Mouse (Mus musculus) 3T3-L1 (cell line): ENCODE results near the gene Cxcl14.

Experiments used
- DNase-seq: peaks from one replicate; pipeline ENCODE4 v3.0.0-alpha.2; 2015; ENCODE audit warnings: low read depth, low spot score

Cxcl14 gene

DNA sequence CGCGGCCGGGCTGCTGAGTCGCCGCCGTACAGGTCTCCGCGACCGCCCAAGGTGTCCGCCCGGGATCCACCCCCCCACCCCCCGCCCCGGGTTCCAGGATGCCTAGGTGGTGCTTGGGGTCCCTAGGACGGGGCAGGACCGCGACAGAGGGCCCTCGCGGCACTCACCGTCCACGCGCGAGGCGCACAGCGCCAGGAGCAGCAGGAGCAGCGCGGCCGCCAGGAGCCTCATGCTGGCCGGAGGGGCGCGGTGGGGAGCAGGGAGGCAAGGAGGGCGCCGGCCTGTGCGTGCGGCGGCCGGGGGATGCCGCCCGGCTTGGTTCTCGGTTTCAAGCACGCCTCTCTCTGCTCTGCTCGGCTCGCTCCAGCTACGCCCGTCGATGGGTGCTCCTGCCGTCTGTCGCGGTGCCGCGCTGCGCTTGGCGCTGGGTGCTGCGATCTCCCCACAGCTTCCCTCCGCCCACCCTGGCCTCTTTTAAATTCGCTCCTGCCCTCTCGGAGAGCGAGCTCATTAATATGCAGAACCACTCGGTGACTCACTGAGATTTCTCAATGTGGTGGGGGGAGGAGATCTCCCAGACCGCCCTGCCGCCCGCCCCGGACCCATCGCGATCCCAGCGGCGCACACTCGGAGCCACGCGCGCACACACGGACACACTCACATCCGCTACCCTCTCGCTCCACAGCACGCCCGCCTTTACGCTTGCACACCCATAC, at the start of gene Cxcl14:
TSS of gene Cxcl14 (minus strand) at position 609 of the 716 bp plus-strand sequence.
- no peak for DNase-seq

DNA sequence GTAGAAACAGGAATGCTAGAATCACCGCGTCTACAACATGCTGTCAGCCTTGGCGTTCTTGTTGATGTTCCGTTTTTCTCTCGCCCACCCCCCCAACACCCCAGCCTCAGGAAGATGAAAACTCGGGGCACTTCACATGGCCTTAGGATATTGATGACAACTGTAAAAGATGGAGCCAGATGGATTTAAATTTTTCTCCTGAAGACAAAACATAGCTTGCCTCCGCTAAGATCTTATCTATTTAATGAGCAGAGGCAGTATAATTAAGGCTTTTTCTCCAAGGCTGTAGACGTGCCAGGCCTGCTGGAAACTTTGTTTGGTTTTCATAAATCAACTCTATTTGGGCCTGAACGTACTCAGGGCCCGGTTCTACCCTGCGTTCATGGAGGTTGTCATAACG, 48.0 kb upstream of the Cxcl14 start:
- DNase-seq = no peak

DNA sequence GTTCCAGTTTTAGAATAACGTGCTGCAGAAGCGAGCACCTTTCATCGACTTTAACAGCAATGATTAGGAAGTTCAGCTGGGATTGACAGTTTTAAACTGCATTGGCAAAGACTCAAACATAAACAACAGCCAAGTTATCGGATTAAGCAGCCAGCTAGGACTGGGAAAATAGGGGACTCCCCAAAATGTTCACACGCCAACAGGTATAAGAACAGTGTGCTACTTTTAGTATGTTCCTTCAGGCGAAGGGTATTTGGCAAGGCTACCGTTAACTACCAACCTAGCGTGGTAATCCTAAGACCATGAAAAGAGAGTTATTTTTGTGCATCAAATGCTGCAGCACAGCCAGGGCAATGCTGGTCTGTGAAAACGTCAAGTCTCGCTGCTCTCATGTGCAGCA, 46.1 kb upstream of the Cxcl14 start:
- DNase-seq = no peak

DNA sequence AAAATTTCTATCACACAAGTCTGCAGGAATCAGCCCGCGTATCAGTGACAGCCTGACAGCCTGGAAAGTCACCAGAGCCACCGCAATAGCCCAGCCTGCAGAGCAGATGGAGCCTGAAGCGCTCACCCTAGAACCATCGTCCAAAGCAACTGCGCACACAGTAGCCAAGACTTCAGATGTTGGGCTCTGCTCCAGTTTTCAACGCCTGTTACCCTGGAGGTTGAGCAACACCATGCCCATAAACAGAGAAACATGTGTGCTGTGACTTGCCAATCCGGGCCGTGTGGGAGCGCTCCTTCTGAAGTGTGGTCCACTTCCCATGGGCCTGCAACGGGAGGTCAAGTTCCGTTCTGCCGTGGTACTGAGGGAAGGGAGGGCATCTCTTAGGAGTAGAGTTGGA, 44.2 kb upstream of the Cxcl14 start:
- DNase-seq = no peak

- no peak for DNase-seq
Measured at GRCm38 (mm10) chr13:56339816-56340215, 43.5 kb upstream of the Cxcl14 start.

- no peak for DNase-seq
Measured at GRCm38 (mm10) chr13:56336982-56337381, 40.6 kb upstream of the Cxcl14 start.

DNA sequence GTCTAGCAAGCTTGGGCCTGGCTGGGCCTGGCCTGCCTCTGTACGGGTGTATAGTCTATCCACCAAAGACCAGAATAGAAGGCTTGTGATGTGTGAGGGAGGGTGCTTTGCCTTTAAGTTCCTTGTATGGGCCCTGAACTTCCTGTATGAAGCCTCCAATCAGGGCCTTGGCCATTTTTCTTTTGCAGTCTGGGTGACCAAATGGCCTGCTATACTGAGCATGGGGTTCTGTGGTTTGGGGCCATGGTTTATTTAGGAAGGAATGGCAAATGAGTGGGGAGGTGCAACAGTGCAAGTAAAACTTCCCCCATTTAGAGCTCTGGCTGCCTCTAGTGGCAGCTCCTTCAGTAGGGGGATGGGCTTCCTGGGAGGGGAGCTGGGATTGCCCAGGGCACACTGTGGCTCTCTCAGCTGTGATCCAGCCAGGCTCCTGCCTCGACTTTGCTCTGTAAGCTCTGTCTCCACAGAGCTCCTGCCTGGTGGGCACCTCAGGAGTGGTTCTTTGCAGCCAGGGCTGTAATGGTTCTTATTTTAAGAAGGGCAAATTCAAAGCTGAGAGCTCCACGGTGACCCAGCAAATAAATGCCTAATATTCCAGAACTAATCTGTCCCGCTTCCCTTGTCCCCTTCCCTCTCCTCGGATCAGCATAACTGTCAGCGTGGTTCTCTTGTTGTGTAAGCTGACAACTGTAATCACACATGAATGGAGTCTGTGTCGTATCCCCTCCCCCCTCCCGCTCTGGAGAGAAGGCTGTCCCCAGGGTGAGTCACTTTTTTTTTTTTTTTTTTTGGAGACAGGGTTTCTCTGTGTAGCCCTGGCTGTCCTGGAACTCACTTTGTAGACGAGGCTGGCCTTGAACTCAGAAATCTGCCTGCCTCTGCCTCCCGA, 38.7 kb upstream of the Cxcl14 start:
- no peak for DNase-seq

DNA sequence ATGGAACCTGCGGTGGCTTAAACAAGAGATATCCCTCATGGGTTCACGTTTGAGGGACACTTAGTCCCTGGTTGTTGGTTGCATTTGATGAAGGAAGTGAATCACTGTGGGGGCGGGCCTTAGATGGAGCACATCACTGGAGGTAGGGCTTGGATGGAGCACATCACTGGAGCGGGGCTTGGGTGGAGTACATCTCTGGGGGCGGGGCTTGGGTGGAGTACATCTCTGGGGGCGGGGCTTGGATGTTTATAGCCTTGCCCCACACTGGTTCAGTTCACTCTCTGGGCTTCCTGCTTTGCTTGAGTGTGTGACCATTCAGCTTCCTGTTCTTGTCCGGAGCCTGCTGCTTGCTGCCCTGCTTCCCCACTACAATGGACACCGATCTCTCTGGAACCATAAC, 37.9 kb upstream of the Cxcl14 start:
- no peak for DNase-seq

DNA sequence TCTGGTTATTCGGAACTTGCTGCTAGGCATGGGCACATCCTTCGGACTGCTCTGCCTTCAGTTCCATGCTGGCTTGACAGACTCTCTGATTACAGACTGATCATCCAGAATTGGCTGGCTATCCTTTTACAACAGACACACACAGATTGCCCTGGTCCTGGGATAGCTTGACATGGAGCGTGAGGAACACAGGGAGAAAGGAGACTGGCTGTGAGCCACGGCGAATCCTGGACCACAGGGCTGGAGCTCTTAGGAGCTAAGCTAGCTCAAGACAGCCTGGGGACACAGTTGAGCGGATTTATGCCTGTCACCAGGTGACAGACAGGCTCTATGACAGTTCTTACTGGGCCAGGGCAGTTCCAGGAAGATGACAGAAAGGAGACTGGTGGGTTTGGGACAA, 36.0 kb upstream of the Cxcl14 start:
- no peak for DNase-seq

GRCm38 (mm10) chr13:56330603-56331455, 34.5 kb upstream of the Cxcl14 start:
- no peak for DNase-seq

GRCm38 (mm10) chr13:56329769-56330168, 33.4 kb upstream of the Cxcl14 start:
- DNase-seq = no peak

GRCm38 (mm10) chr13:56329165-56329564, 32.8 kb upstream of the Cxcl14 start:
- DNase-seq = peak; percentile 27

DNA sequence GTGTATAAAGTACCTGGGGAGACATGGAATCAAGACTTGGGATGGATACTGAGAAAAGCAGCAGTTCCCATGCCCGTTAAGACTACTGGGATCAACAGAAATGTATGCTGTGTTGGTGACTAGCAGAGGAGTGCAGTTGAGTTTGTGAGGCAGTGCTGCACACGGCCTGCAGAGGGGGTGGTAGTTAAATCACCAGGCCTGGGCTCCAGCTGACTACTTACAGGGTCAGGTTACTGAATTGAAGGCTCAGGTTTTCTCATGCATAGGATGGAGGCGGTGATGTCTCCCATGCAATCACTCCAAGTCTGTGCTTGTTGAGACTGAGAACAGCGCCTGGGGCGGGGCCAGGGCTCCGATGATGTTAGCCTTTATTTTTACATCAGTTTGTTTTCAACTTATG, 31.4 kb upstream of the Cxcl14 start:
- DNase-seq = peak; percentile 29

DNA sequence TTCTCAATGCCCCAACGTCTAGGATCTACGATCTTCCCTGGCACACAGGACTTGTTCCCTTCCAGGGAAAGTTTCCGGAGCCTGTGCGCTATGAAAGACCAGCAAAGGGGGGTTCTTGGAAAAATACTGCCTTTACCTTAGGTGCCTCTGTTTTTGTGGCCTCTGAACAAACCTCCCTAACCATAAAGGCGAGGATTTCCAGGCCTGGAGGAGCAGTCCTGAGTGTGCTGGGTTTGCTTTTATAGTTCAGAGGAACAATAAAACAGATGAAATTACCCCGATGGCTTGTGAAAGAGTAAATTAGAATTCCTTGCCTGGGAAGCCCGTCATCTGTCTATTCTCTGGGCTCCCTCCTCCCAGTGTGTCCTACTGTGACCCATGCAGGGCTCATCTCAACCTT, 25.3 kb upstream of the Cxcl14 start:
- no peak for DNase-seq

DNA sequence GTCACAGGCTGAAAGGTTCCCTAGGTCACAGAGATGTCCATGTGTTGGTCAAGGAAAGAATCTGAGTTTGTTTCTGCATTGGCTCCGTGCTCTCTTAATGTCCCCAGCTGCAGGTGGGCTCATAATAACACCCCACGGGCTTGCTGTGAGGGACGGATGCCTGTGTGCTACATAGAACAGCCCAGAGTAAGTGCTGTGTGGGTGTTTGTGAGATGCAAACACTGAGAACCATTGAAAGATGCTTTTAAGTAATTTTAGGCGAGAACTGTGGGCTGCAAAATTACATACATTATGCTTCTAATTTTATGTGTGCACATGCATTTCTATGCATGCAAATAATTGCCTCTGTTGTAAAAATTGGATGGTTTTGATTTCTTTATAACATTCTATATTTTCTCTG, 20.6 kb upstream of the Cxcl14 start:
- DNase-seq = no peak

- no peak for DNase-seq
Measured at GRCm38 (mm10) chr13:56315201-56315600, 18.9 kb upstream of the Cxcl14 start.

DNA sequence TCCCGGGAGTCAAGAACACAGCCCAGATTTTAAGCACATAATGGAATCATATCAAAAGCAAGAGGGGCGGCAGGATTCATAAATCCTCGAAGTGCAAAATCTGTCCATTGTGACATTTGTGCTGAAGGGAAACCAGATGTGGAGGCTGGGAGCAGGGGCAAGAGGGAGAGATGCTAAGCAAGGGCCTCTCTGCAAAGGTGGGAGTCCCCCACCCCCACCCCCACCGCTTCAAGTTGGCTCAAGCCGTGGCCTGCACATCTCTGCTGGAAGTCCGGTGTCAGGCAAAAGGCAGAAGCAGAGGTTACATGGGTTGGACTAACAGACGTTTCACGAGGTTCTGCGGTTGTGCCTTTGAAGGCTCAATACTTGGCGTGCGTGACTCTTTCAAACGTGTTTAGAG, 8.7 kb upstream of the Cxcl14 start:
- DNase-seq = no peak

- no peak for DNase-seq
Measured at GRCm38 (mm10) chr13:56304453-56304852, 8.1 kb upstream of the Cxcl14 start.

- DNase-seq = no peak
Measured at GRCm38 (mm10) chr13:56299336-56299735, 3.0 kb upstream of the Cxcl14 start.

DNA sequence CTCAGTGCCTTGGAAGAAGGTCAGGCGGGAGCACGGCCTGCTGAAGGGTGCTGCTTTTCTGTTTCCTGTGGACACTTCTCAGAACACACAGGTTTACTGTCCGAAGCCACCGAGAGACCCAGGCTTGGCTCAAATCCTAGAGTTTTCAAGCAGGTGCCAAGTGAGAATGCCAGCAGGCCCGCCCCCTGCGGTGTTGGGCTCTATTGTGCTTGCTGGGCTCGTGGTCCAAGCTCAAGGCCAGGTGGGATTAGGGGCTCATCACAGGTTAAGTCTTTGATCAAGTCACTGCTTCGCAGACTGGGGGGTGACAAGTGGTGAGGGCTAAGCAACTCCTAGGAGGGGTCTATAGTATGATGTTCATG, 289 bp upstream of the Cxcl14 start:
- DNase-seq = no peak

- no peak for DNase-seq
Measured at GRCm38 (mm10) chr13:56295586-56295942, 787 bp downstream of the Cxcl14 start.

DNA sequence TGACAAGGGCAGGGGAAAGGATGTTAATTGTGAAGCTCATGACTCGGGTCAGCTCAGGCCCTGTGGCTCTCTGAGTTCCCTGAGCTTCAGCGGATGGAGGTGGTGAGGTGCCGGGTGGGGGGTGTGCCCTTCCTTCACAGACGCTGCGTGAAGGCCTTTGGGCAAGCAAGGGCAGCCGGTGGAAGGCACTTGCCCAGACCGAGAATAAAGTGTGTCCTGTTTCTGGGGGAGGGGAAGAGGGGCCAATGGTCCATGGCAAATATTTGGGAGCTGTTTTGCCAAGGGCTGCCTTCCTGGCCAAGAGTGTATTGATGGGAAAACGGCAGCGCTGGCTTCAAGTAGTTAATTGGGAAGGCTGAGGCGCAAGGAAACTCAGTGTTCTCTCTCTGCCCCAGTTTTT, 1.4 kb downstream of the Cxcl14 start:
- no peak for DNase-seq
